Mouse (Mus musculus) G1E (cell line): Measurements from ENCODE around the gene Pkm. TPM values are rescaled to one million over a fixed set of nuclear protein-coding genes. Genes with fewer than 3 reads are reported as not detected.

Experiments used
- ATAC-seq: 2 replicates; pipeline ENCODE4 v1.8.0; 2016; ENCODE audit warnings: mild to moderate bottlenecking; ENCODE audit not compliant: insufficient number of reproducible peaks, poor library complexity, low FRiP score, severe bottlenecking; ENCODE audit errors: extremely low read depth
- DNase-seq: peaks from one replicate; pipeline ENCODE4 v3.0.0; 2012; ENCODE audit warnings: low spot score
- H3K27me3 ChIP-seq: 2 replicates; pipeline ENCODE4 v1.6.1; 2012; ENCODE audit warnings: mild to moderate bottlenecking, low read length, inconsistent platforms; ENCODE audit not compliant: insufficient read depth
- H3K36me3 ChIP-seq: replicated peaks from 2 replicates; pipeline ENCODE3; 2012; ENCODE audit warnings: mild to moderate bottlenecking, inconsistent platforms
- H3K4me1 ChIP-seq: 2 replicates; pipeline ENCODE4 v1.6.1; 2012; ENCODE audit warnings: low read depth, low read length, inconsistent platforms, mixed read lengths; ENCODE audit not compliant: insufficient read depth
- H3K4me3 ChIP-seq: 2 replicates; pipeline ENCODE4 v1.5.1; 2012; ENCODE audit warnings: low read depth, mild to moderate bottlenecking, inconsistent platforms, low read length, moderate library complexity, mixed read lengths
- H3K9me3 ChIP-seq: replicated peaks from 2 replicates; pipeline ENCODE4 v1.6.1; 2012; ENCODE audit warnings: inconsistent platforms
- CTCF ChIP-seq: IDR thresholded peaks from 2 replicates; pipeline ENCODE4 v1.5.1; 2012; ENCODE audit warnings: low read depth, low read length, inconsistent platforms, mixed read lengths
- GATA1 ChIP-seq: IDR thresholded peaks from 2 replicates; pipeline ENCODE4 v1.6.1; 2012; ENCODE audit warnings: borderline replicate concordance, low read length, inconsistent platforms, mixed read lengths
- GATA2 ChIP-seq: IDR thresholded peaks from 2 replicates; pipeline ENCODE4 v1.6.1; 2012; ENCODE audit warnings: low read depth, low read length, inconsistent platforms, borderline replicate concordance
- POLR2AphosphoS5 ChIP-seq: IDR thresholded peaks from 2 replicates; pipeline ENCODE4 v1.6.1; 2012; ENCODE audit warnings: low read depth, low read length, inconsistent platforms; ENCODE audit not compliant: insufficient replicate concordance
- TAL1 ChIP-seq: conservative IDR thresholded peaks from 2 replicates; pipeline ENCODE4 v1.6.1; 2012; ENCODE audit warnings: low read depth, low read length, inconsistent platforms, mixed read lengths
- polyA plus RNA-seq: library from polyadenylated mRNA; stranded (reverse); fragments of >175 nt; gene quantifications from 2 replicates; pipeline ENCODE4 v1.2.3, GENCODE M21; 2012
- total RNA-seq, 2 experiments: library from RNA; stranded (forward) in 1 of 2; stranded (reverse) in 1 of 2; fragments of 200-1000 nt in 1 of 2; fragments of >200 nt in 1 of 2; fragmentation: Nextera tagmentation in 1 of 2; gene quantifications; 2 replicates each; pipeline ENCODE4 v1.2.3; 2014 to 2017

Gene Pkm
- total RNA-seq (2014; fragmentation: Nextera tagmentation) (434 and 515 TPM in 2 replicates), total RNA-seq (2017) (2,044 and 2,381 TPM in 2 replicates), polyA plus RNA-seq (1,891 and 2,295 TPM in 2 replicates)

DNA sequence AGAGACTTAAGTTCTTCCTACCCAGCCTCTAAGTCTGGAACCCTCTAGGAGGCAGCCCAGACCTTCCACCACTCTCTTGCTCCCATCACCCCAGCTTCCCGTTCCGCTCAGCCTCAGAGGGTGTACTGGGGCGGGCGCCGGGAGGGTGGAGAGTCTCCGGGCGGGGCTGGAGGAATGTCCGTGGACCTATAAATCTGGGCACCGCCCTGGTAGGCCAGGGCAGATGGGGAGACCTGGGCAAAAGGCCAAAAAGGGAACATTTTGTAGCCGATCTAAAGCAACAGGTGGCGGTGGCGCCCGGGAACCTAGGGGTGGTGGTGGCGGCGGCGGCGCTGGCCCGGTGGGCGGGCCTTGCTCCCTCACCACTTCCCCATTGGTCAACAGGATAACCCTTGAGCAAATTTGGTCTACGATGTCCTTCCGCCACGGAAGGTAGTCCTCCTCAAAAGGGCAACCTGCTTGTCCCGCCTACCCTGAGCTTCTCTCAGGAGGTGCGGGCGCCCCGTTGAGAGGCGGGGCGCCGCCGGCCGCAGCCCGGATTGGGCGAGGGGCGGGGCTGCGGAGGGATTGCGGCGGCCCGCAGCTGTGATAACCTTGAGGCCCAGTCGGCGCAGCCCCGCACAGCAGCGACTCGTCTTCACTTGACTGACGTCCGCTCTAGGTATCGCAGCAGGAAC lies at the start of gene Pkm:
TSS of gene Pkm (plus strand) at position 411 of the 677 bp plus-strand sequence.
- peaks cover 41% of the 10 kb centered on the region for H3K36me3 ChIP-seq
- ATAC-seq = peak; percentile 50
- peak; percentile 87 for DNase-seq
- no peaks in the 10 kb centered on the region for H3K9me3 ChIP-seq
- TF ChIP-seq TAL1 (no peak), CTCF (no peak), GATA2 (no peak), POLR2AphosphoS5 (no peak), GATA1 (no peak)
- no peaks in the 10 kb centered on the region for H3K27me3 ChIP-seq
- H3K4me1 ChIP-seq = peaks cover 51% of the 10 kb centered on the region
- H3K4me3 ChIP-seq = peak within 1 kb of the TSS; percentile 99

GRCm38 (mm10) chr9:59610950-59611349 lies 45.2 kb upstream of the Pkm start:
- TF ChIP-seq POLR2AphosphoS5 (no peak), TAL1 (no peak), GATA1 (no peak), GATA2 (no peak), CTCF (no peak)
- no peaks in the 10 kb centered on the region for H3K36me3 ChIP-seq

DNA sequence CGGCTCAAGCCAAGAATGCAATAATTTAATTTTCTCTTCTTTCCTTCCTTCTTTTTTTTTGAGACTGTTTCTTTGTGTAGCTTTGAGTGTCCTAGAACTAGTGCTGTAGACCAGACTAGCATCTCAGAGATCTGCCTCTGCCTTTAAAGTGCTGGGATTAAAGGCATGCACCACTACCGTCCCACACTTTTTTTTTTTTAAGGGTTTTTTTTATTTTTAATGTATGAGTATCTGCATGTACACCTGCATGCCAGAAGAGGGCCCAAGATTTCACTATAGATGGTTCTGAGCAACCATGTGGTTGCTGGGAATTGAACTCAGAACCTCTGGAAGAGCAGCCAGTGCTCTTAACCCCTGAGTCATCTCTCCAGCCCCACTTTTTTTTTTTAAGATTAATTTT lies 40.4 kb upstream of the Pkm start:
- Histone ChIP-seq H3K4me3 (no peak overlapping the region), H3K9me3 (no peaks in the 10 kb centered on the region), H3K27me3 (peaks cover 12% of the 10 kb centered on the region), H3K4me1 (peaks cover 35% of the 10 kb centered on the region), H3K36me3 (peaks cover 6% of the 10 kb centered on the region)
- TF ChIP-seq TAL1 = no peak
- no peak for TF ChIP-seq CTCF
- no peak for TF ChIP-seq POLR2AphosphoS5
- no peak for TF ChIP-seq GATA1
- no peak for TF ChIP-seq GATA2
- DNase-seq (no peak), ATAC-seq (no peak)

More at GRCm38 (mm10) chr9:59610950-59611349, 45.2 kb upstream of the Pkm start:
- Histone ChIP-seq H3K9me3 (no peaks in the 10 kb centered on the region), H3K4me3 (no peak overlapping the region), H3K27me3 (peaks cover 33% of the 10 kb centered on the region), H3K4me1 (peaks cover 15% of the 10 kb centered on the region)
- DNase-seq (no peak), ATAC-seq (no peak)

- Histone ChIP-seq H3K9me3 (no peaks in the 10 kb centered on the region), H3K4me1 (peaks cover 35% of the 10 kb centered on the region), H3K27me3 (peaks cover 10% of the 10 kb centered on the region), H3K4me3 (peak within 1 kb of the TSS; percentile 93), H3K36me3 (peaks cover 11% of the 10 kb centered on the region)
- TF ChIP-seq GATA2 (no peak), CTCF (no peak), TAL1 (no peak), POLR2AphosphoS5 (no peak), GATA1 (no peak)
- DNase-seq (peak; percentile 98), ATAC-seq (peak; percentile 97)
Measured at GRCm38 (mm10) chr9:59616622-59617306, 39.4 kb upstream of the Pkm start, which contains the start of gene Parp6. TSS of gene Parp6 (plus strand) at chr9:59617284.

GRCm38 (mm10) chr9:59617307-59617973 lies 38.7 kb upstream of the Pkm start:
- peak; percentile 33 for DNase-seq
- no peak for ATAC-seq

GRCm38 (mm10) chr9:59638372-59638771 lies 17.8 kb upstream of the Pkm start:
- peaks cover 17% of the 10 kb centered on the region for H3K4me1 ChIP-seq
- H3K27me3 ChIP-seq = no peaks in the 10 kb centered on the region
- no peaks in the 10 kb centered on the region for H3K9me3 ChIP-seq
- no peak overlapping the region for H3K4me3 ChIP-seq
- DNase-seq = no peak
- H3K36me3 ChIP-seq = peaks cover 78% of the 10 kb centered on the region
- no peak for ATAC-seq
- TF ChIP-seq TAL1 = peak; percentile 59
- TF ChIP-seq GATA1 = no peak
- no peak for TF ChIP-seq POLR2AphosphoS5
- TF ChIP-seq GATA2 = no peak

More at GRCm38 (mm10) chr9:59617307-59617973, 38.7 kb upstream of the Pkm start:
- H3K36me3 ChIP-seq = peaks cover 18% of the 10 kb centered on the region
- no peak for TF ChIP-seq TAL1
- peaks cover 5% of the 10 kb centered on the region for H3K27me3 ChIP-seq
- no peaks in the 10 kb centered on the region for H3K9me3 ChIP-seq
- H3K4me3 ChIP-seq = peak overlapping the region; percentile 93
- peaks cover 31% of the 10 kb centered on the region for H3K4me1 ChIP-seq
